In the genomic region with DNA sequence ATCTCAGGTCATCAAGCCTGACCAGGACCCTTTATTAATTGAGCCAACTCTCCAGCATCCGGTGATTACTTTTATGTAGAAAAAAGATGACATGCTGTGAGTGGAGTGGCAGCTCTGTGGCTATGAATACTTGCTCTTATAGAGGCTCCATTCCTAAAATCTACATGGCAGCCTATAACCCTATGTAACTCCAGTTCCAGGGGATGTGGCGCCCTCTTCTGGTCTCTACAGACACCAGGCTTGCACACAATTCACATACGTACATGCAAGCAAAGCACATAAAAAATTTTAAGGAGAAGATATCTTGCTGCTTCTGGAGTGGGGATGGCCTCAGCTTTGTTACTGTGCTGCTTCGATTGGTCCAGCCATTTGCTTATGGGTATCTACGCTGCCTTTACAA, we compare ENCODE assay signal across 10 mouse cellular contexts.
A peak's percentile ranks its signal among the peaks of the same experiment; 100 is the strongest.
DNase-seq lines count a peak whose midpoint lies in the region; ATAC-seq lines count a peak whose summit lies in the region.
"Had no signal": no experiment of that assay in that cellular context is flagged by ENCODE, and none has a peak within 500 bp of the region (broad histone marks: within the 10 kb centered on the region; RNA-seq: fewer than 3 reads in every experiment).

No protein-coding gene starts in this region.

- no peaks in the 10 kb centered on the region for H3K9me3 ChIP-seq in heart, embryonic 11.5 days (replicated peaks; ENCODE audit: control insufficient read depth, low read length)
- H3K9me3 ChIP-seq: G1E; lung, embryonic 15.5 days had no signal

- H3K27ac ChIP-seq in heart, embryonic 11.5 days (ENCODE audit: low read depth, low read length): no peak overlapping the region
- H3K27ac ChIP-seq: lung, embryonic 15.5 days had no signal

- peak; percentile 55 for DNase-seq in cerebellum, adult 11 months
- peak; percentile 28 for DNase-seq in left cerebral cortex, adult 11 months (ENCODE audit: low spot score)
- no peak for DNase-seq in left cerebral cortex, adult 8-10 months (ENCODE audit: low spot score in 2 of 2)
- peak; percentile 15 for DNase-seq in c-Kit-positive CD71-positive TER-119-negative erythroid progenitor cells, embryonic 14.5 days (ENCODE audit: low read depth)
- DNase-seq in layer of hippocampus, postnatal 10 days (ENCODE audit: low spot score in 2 of 2): peak; percentile 36 to 51
- DNase-seq in right cerebral cortex, postnatal 14 days: peak; percentile 65

- no peaks in the 10 kb centered on the region for H3K27me3 ChIP-seq in heart, embryonic 11.5 days (ENCODE audit: control insufficient read depth, insufficient read depth, low read length)
- H3K27me3 ChIP-seq: lung, embryonic 15.5 days had no signal

- H3K4me3 ChIP-seq in heart, embryonic 11.5 days (ENCODE audit: low read depth, low read length): no peak overlapping the region
- H3K4me3 ChIP-seq: lung, embryonic 15.5 days had no signal

- no peaks in the 10 kb centered on the region for H3K36me3 ChIP-seq in heart, embryonic 11.5 days (ENCODE audit: control insufficient read depth, insufficient read depth, low read length)
- H3K36me3 ChIP-seq: G1E; lung, embryonic 15.5 days had no signal

- H3K9ac ChIP-seq in heart, embryonic 11.5 days (ENCODE audit: low read depth, low read length): no peak overlapping the region
- H3K9ac ChIP-seq: lung, embryonic 15.5 days had no signal

- WGBS in heart, embryonic 11.5 days (ENCODE audit: insufficient replicate concordance): 63% methylated on average over 5 of the region's 5 CpGs

- H3K4me2 ChIP-seq in heart, embryonic 11.5 days: no peak overlapping the region
- H3K4me2 ChIP-seq: lung, embryonic 15.5 days had no signal

- ATAC-seq in cerebellum, adult (ENCODE audit: insufficient number of reproducible peaks, low FRiP score, low TSS enrichment): no peak
- ATAC-seq in heart, embryonic 11.5 days (replicated peaks; ENCODE audit: insufficient number of reproducible peaks, low FRiP score, low TSS enrichment): no peak

- H3K4me1 ChIP-seq in heart, embryonic 11.5 days (ENCODE audit: control insufficient read depth, insufficient read depth, low read length): 0 out of 2 replicates have a peak, but pooled peaks cover 5% of the 10 kb centered on the region

Comparison
In these comparisons a context has a peak if more than half of its experiments do, and no peak if none do; other contexts are left out.
1. DNase-seq: peak in cerebellum, adult 11 months (single experiment), left cerebral cortex, adult 11 months (single experiment), c-Kit-positive CD71-positive TER-119-negative erythroid progenitor cells, embryonic 14.5 days (single experiment), layer of hippocampus, postnatal 10 days (2 of 2) and right cerebral cortex, postnatal 14 days (single experiment); none in left cerebral cortex, adult 8-10 months (0 of 2).